Mouse (Mus musculus) neural tube, embryonic 15.5 days (tissue): ENCODE results near the gene Eya2. TPM values are rescaled to one million over a fixed set of nuclear protein-coding genes. Genes with fewer than 3 reads are reported as not detected.

Experiments used
- polyA plus RNA-seq: library from polyadenylated mRNA; unstranded; fragments of >200 nt; fragmentation: Nextera tagmentation; extraction: Ambion mirVana; gene quantifications from 2 replicates; pipeline ENCODE4 v1.2.1, GENCODE M21; 2015

Eya2 gene
- polyA plus RNA-seq, 1 experiment from 2014 or later: 5.2 TPM

Other genes with a start within 250 kb of the Eya2 start
- gene Zfp663, start 226.3 kb upstream of the Eya2 start, polyA plus RNA-seq: 3.8 and 4.7 TPM in 2 replicates
- gene Zfp334, start 206.8 kb upstream of the Eya2 start, polyA plus RNA-seq: 7.2 and 7.4 TPM in 2 replicates
- 0.05 TPM in 1 of 2 replicates, not detected in the other for gene Ocstamp, start 194.6 kb upstream of the Eya2 start, polyA plus RNA-seq
- gene Slc13a3, start 121.8 kb upstream of the Eya2 start, polyA plus RNA-seq: 2.8 and 3.5 TPM in 2 replicates
- 34.0 and 35.5 TPM in 2 replicates for gene Trp53rka, start 101.7 kb upstream of the Eya2 start, polyA plus RNA-seq
- 2.3 and 2.6 TPM in 2 replicates for gene Slc2a10, start 91.2 kb upstream of the Eya2 start, polyA plus RNA-seq